Mouse (Mus musculus) 416B (cell line): ENCODE measurements around the gene Rcan1.

Experiments
- DNase-seq: peaks from one replicate; pipeline ENCODE4 v3.0.0; 2011; ENCODE audit warnings: low read depth

Rcan1 gene

GRCm38 (mm10) chr16:92468459-92468858 lies 2.2 kb downstream of the Rcan1 start:
- no peak for DNase-seq

- no peak for DNase-seq
These were observed 3.6 kb downstream of the Rcan1 start for GRCm38 (mm10) chr16:92467041-92467440.

DNA sequence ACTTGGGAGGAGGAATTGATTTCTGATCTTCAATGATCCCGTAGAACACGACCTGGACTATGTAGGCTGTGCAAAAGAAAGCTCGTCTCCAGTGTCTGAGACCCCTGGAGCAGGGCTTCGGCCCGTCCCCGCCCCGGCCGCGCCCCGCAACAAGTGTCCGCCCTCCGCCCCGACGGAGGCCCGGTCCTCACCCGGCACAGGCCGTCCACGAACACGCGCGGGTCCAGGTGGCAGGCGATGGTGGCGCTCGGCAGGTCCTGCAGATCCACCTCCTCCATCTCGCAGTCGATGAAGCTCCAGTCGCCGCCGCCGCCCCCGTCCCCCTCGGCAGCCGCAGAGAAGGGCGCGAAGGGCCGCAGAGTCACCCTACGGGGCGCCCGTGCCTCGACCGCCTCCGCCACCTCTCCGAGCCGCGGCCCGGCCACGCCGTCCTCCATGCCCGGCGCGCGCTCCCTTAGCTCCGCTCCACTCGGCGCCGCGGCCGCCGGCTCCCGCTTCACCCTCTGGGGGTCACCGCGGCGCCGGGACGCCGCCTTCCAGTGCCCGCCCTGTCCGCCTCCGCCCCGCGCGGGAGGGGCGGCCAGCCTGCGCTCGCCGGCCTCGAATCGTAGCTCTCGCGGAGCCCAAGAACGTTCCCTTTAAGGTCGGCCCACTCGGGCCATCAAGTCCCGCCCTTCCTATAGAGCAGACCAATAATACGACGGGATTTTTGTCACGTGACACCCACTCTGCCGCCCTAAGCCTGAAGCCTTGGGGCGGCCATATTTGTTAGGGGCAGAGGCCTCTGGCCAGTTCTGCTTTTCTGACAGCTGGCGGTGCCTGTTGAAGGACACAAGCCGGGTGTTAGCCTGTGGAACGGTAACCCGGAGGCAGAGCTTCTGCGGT lies 4.8 kb downstream of the Rcan1 start:
- DNase-seq, result peak; percentile 99

DNA sequence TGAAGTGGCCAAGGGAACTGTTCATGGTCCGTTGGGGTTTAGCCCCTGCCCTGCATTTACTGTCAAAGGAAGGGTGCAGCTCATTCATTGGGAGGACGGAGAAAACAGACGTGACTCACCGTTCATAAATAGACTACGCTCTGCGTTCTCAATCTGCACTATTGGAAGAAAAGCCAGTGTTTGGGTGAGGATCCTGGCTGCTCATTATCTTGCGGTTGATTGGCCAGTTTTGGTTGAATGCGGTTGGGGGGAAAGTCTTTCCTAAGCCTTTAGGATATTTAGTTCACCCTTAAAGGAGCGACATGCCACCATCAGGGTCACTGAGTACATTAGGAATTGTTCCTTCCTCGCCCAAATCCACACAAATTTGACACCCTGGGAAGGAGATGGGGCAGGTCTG lies 5.4 kb downstream of the Rcan1 start:
- DNase-seq, result peak; percentile 31

GRCm38 (mm10) chr16:92464390-92464972 lies 6.2 kb downstream of the Rcan1 start:
- DNase-seq, result no peak

DNA sequence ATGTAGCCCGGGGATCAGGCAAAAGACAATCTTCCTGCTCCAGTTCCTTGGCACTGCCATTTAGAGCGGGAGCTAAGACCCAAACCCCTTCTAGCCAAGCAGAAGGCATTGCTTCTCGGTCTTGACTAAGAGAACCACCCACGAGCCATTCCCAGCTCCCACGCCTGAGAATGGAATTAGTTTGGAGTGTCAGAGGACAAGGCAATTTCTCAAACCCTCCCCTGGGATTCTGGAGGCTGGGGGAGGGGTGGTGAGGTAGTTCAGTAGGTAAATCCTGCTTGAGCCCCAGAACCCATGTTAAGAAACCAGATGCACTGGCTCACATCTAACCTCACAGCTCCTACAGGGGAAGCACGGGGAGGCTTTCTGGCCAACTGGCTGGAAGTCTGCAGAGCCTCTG lies 9.3 kb downstream of the Rcan1 start:
- DNase-seq, result no peak

- DNase-seq, result peak; percentile 79
These were observed 13.1 kb downstream of the Rcan1 start for GRCm38 (mm10) chr16:92457594-92457993.

DNA sequence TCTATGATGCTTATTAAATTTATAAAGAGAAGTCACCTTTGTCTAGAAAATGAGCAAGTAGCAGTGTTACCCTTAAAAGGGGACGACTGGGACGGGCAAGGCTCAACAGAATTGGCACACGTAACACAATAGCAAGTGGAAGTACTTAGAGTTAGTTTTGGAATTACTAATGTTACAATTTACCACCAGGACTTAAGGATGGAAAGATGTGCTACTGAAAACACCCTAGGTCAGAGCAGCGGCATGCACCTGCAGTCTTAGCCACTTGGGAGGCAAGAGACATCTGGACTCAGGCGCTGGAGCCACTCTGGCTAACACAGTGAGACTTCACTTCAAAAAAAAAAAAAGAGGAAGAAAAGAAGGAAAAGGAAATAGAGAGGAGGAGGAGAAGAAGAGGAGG lies 14.7 kb downstream of the Rcan1 start:
- no peak for DNase-seq

DNA sequence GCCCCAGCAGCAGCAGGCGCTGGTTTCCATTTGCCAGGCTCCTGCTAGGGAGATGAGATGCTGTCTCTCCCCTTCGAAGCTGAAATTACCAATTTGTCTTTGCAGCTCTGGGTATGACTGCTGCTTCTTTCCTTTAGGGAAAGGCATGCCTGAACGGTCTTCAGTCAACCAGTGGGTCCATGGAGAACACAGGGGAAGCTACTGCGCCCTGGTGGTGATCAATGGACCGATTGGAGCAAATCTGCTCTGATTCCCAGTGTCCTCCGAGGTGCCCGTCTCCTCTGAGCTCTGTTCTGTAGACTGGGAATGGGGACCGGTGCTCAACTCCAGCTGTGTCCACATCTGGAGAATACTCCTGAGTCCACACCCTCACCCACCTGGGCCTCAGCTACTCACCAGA lies 15.2 kb downstream of the Rcan1 start:
- no peak for DNase-seq

GRCm38 (mm10) chr16:92454495-92454894 lies 16.2 kb downstream of the Rcan1 start:
- DNase-seq, result no peak

DNA sequence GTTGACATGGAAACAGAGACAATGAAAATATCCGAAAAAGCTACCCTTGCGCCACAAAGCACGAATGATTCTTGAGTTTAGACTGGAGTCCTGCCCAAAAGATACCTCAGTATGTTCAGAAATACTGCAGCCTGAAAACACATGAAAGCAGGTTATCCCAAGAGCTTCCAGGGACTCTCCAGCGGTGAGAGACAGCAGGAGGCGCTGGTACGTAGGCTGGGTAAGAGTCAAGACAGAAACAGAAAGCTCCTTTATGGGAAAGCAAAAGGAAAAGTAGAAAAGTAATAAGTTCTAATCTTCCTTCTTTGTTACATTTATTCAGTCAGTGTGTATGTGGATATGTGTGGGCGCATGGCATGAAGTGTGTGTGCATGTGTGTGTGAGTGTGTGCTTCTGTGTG lies 16.7 kb downstream of the Rcan1 start:
- no peak for DNase-seq

GRCm38 (mm10) chr16:92452609-92453008 lies 18.1 kb downstream of the Rcan1 start:
- DNase-seq, result no peak

GRCm38 (mm10) chr16:92451516-92452072 lies 19.1 kb downstream of the Rcan1 start:
- no peak for DNase-seq

DNA sequence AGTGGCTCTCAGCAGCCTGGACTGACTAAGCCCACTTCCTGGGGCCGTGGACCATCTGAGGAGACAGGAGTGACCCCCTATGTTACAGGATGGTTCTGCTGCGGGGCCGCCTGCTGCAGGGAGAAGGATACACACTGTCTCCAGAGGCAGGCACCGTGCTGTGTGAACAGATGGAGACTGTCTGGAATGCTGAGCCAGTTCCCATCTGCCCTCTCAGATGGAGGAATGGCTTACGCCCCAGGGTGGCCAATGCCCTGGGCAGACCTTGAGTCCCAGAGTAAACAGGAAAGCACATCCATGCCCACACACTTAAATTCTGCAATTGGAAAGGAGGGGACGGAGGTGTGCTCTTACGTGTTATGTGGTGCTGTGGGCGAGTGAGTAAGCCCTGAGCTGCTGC lies 20.3 kb downstream of the Rcan1 start:
- DNase-seq, result no peak

GRCm38 (mm10) chr16:92449080-92449479 lies 21.6 kb downstream of the Rcan1 start:
- no peak for DNase-seq

DNA sequence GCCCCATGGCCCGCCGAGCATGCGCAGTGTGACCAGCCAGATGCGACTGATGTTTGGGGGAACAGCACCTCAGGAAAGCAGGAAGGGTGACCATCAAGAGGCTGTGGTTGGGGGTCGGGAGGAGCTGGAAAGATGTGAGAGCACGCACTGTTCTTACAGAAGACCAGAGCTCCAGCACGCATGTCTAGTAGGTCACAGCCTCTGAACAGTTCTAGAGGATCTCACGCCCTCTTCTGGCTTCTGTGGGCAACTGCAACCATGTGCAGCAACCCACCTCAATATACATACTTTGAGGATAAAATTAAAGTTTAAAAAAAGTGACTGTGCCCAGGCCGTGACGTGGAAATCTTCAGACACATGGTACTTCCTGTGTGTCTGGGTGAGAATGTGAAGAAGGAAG lies 25.3 kb downstream of the Rcan1 start:
- peak; percentile 52 for DNase-seq

- DNase-seq, result peak; percentile 87
These were observed 27.0 kb downstream of the Rcan1 start for GRCm38 (mm10) chr16:92443644-92444113.

DNA sequence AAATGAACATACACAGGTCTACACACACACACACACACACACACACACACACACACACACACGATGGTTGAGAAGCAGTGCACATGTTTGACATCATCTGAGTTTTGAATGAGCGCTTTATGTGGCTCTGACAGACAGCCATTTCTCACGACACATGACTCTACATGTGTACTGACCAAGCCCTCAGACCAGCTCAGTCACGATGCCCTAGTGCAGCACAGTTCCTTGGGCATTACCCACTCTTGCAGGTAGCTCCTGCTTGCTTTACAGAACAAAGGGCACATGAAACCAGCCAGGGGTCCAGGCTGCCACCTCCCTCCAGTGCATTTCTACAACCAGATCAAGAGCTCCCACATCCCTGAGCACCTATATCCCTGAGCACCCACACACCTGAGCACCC lies 27.7 kb downstream of the Rcan1 start:
- DNase-seq, result no peak

- DNase-seq, result no peak
These were observed 28.5 kb downstream of the Rcan1 start for GRCm38 (mm10) chr16:92442150-92442549.

- DNase-seq, result no peak
These were observed 29.5 kb downstream of the Rcan1 start for GRCm38 (mm10) chr16:92441203-92441602.

DNA sequence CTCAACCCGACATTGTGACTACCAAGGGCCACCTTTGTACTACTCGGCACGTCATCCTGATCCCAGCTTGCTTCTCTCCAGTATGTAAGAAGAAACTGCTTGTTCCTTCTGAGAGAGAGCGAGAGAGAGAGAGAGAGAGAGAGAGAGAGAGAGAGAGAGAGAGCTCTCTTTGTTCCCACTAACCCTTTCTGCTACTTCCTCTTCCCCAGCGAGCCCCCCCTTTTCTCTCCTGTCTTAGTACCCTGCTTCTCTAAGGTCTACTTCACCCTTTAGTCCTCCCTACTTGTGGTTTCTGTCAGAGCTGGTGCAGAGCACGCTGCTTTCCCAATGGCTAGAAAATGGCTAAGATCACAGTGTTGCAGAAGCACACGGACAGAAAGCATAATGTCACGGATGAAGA lies 30.4 kb downstream of the Rcan1 start:
- DNase-seq, result peak; percentile 24

GRCm38 (mm10) chr16:92439775-92440174 lies 30.9 kb downstream of the Rcan1 start:
- peak; percentile 17 for DNase-seq

DNA sequence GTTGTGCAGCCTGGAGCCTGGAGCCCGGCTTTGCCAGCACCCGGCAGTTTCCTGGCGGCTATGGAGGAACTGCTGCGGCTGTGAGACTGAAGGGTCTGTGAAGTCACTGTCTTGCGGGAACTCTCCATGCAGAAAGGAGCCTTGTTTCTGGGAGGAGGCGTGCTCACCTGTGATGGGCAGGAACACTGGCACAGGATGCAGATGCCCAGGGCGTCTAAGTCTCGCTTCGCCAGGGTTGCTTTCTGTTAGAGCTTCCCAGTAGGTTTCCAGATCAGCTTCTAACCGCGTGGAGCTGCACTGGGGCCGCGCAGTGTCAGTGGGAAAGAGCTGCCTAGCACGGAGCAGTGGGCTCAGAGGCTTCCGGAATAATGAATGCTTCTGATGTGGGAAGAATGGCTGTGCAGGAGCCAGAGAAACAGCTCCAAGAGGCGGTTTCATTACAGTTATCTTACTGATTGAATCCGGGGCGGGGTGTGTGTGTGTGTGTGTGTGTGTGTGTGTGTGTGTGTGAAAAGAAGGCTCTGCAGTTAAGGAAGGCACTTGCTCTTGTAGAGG lies 35.2 kb downstream of the Rcan1 start:
- DNase-seq, result no peak
